Mouse (Mus musculus): ENCODE data around the gene Jdp2. TPM values are rescaled to one million over a fixed set of nuclear protein-coding genes. Genes with fewer than 3 reads are reported as not detected.

Jdp2 gene
- polyA plus RNA-seq, 1 experiment: 11.2 TPM

DNA sequence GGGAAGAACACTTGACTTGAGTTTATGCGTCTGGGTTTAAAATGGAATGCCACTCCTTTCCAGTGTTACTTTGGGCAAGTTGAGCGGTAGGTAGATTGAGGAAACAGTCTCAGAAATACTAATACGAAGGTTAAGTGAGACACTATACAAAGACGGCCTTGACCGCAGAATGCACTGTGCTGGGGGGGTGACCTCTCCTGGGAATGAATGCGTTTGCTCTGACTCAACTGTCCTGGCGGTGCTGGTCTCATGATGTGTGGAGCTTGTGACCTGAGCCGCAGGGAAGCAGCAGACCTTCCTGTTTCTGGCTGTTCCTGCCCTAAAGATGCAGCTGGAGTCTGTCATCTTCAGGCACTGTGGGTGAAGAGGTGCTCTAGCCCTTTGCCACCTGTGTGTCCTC, 16.7 kb downstream of the Jdp2 start:
- no peak overlapping the region for H3K4me3 ChIP-seq (ENCODE audit: insufficient read depth, low read depth, low read length)
- peaks cover 16% of the 10 kb centered on the region for H3K4me1 ChIP-seq (ENCODE audit: control insufficient read depth, insufficient read depth, insufficient read length, low read length)
- H3K27ac ChIP-seq (replicated peaks; ENCODE audit: low read depth, low read length): no peak overlapping the region

- Histone ChIP-seq H3K4me1 (ENCODE audit: control insufficient read depth, insufficient read depth, insufficient read length, low read length) (peaks cover 22% of the 10 kb centered on the region), H3K4me3 (ENCODE audit: insufficient read depth, low read depth, low read length) (no peak overlapping the region), H3K27ac (replicated peaks; ENCODE audit: low read depth, low read length) (no peak overlapping the region)
Measured at GRCm38 (mm10) chr12:85617885-85618284, 19.1 kb downstream of the Jdp2 start.

GRCm38 (mm10) chr12:85618430-85618829, 19.6 kb downstream of the Jdp2 start:
- H3K4me3 ChIP-seq (ENCODE audit: insufficient read depth, low read depth, low read length): no peak overlapping the region
- peaks cover 23% of the 10 kb centered on the region for H3K4me1 ChIP-seq (ENCODE audit: control insufficient read depth, insufficient read depth, insufficient read length, low read length)
- H3K27ac ChIP-seq (replicated peaks; ENCODE audit: low read depth, low read length): no peak overlapping the region

DNA sequence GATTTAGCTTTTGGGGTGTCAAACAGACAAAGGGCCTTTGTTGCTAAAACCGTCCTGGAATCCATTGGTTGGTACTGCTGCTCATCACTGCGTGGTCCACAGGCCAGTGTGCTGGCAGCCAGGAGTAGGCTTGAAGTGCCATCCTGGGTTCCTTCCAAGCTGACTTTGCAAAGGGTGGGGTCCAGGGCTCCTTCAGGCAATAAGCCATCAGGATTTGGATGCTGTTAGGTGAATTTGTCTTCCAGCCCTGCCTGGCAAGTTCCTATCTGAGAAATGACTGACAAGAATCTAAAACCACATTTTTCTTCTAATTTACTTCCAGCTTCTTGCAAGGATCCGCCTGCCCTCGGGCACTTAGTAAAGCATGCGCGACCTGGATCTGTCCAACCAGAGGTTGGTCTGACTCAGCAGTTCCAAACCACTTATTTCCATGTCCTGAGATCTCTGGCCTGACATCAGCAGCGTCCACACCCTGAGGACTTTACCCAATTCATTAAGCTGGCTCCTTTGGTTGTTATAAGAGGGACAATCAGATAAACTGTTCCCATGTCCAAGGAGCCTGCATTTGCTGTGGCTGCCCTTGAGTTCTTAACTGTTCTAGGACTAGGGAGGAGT, 20.6 kb downstream of the Jdp2 start:
- Histone ChIP-seq H3K4me3 (ENCODE audit: insufficient read depth, low read depth, low read length) (no peak overlapping the region), H3K27ac (replicated peaks; ENCODE audit: low read depth, low read length) (no peak overlapping the region), H3K4me1 (ENCODE audit: control insufficient read depth, insufficient read depth, insufficient read length, low read length) (peaks cover 27% of the 10 kb centered on the region)

DNA sequence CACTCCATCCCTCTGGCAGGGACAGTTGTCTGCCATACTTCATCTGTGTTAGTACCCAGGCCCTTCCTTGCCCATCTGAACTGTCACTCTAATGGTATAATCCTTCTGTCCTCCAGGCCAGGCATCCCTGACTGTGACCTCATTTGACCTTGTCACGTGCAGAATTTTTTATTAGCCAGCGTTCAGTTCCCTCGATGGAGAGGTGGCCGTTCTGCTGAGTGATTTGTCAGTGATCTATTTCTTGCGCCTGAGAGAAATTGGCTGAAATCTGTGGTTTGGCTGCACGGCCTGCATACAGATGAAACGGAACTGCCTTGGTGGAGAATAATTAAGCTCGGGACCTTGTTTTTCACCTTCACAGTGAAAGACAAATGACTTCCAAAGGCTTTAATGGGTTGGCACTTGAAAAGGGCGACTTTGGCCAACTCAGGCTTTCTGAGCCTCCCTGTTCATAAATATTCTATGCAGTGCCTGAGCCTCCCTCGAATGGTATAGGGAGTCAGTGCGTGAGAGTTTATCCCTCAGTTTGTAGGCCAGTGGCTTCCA, 21.1 kb downstream of the Jdp2 start:
- H3K4me1 ChIP-seq (ENCODE audit: control insufficient read depth, insufficient read depth, insufficient read length, low read length): peaks cover 29% of the 10 kb centered on the region
- H3K4me3 ChIP-seq (ENCODE audit: insufficient read depth, low read depth, low read length): no peak overlapping the region
- H3K27ac ChIP-seq (replicated peaks; ENCODE audit: low read depth, low read length): no peak overlapping the region

DNA sequence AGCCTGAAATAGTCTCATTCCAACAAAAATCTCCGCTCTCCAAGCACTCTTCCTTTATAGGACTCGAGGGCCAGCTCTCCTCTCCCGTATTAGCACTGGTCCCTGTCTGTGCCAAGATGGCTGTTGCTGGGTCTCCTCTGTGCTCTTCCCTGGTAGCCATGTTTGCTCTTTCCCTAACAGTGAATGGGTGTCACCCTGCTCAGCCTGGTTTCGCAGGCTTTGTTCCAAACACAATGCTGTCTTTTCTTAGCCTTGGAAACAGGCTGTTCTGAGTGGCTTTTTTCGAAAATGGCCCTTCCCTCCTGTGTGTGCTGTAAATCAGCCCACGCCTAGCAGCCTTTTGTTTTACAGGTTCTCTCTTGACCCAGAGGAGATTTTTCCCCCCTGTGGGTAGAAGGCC, 22.2 kb downstream of the Jdp2 start:
- Histone ChIP-seq H3K4me1 (ENCODE audit: control insufficient read depth, insufficient read depth, insufficient read length, low read length) (peaks cover 29% of the 10 kb centered on the region), H3K27ac (replicated peaks; ENCODE audit: low read depth, low read length) (0 out of 2 replicates have a peak overlapping the region, but pooled peaks have one; percentile 8)

GRCm38 (mm10) chr12:85621673-85622072, 22.8 kb downstream of the Jdp2 start:
- no peak overlapping the region for H3K4me3 ChIP-seq (ENCODE audit: insufficient read depth, low read depth, low read length)
- H3K4me1 ChIP-seq (ENCODE audit: control insufficient read depth, insufficient read depth, insufficient read length, low read length): peaks cover 29% of the 10 kb centered on the region
- H3K27ac ChIP-seq (replicated peaks; ENCODE audit: low read depth, low read length): no peak overlapping the region

More for the DNA sequence above, 22.2 kb downstream of the Jdp2 start:
- H3K4me3 ChIP-seq (ENCODE audit: insufficient read depth, low read depth, low read length): no peak overlapping the region

DNA sequence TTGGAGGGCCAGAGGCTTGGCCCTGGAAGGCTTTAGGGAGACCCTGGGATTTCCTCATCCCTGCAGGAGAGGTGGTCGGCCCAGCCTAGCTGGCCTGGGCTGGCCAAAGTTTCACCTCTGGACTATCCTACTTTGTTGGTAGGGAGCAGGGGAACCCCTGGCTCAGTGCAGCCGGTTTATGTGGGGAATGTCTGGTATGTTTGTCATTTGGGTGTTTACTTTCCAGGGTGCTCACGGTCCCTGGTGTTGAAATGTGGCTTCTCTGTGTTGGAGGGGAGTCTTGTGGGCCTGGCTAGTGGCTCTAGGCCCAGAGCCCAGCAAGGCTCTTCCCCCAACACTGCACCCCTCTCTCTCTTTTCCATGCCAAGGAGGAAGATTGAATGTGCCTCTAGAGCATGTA, 24.9 kb downstream of the Jdp2 start:
- no peak overlapping the region for H3K27ac ChIP-seq (replicated peaks; ENCODE audit: low read depth, low read length)

GRCm38 (mm10) chr12:85624652-85625051, 25.8 kb downstream of the Jdp2 start:
- H3K4me1 ChIP-seq (ENCODE audit: control insufficient read depth, insufficient read depth, insufficient read length, low read length): peaks cover 26% of the 10 kb centered on the region
- H3K27ac ChIP-seq (replicated peaks; ENCODE audit: low read depth, low read length): no peak overlapping the region
- H3K4me3 ChIP-seq (ENCODE audit: insufficient read depth, low read depth, low read length): no peak overlapping the region

More for the DNA sequence above, 24.9 kb downstream of the Jdp2 start:
- Histone ChIP-seq H3K4me3 (ENCODE audit: insufficient read depth, low read depth, low read length) (no peak overlapping the region), H3K4me1 (ENCODE audit: control insufficient read depth, insufficient read depth, insufficient read length, low read length) (peaks cover 29% of the 10 kb centered on the region)

DNA sequence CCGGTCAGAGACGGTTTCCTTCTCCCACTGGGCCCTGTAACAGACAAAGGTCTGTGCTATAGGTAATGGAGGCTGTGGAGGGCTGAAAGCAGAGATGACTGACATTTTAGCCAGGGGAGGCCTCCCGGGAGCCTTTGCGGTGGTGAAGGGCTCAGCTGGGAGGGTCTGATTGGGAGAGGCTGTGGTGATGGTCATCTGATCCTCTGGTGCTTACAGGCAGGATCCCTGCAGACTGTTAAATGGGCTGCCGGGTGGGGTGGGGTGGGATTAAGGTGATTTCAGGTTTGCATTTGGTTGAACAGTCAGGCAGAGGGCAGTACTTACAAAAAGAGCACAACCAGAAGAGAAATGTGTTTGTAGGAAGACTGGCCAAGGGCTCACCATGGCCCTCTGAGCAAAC, 27.0 kb downstream of the Jdp2 start:
- H3K27ac ChIP-seq (replicated peaks; ENCODE audit: low read depth, low read length): no peak overlapping the region
- no peak overlapping the region for H3K4me3 ChIP-seq (ENCODE audit: insufficient read depth, low read depth, low read length)
- H3K4me1 ChIP-seq (ENCODE audit: control insufficient read depth, insufficient read depth, insufficient read length, low read length): peaks cover 19% of the 10 kb centered on the region

DNA sequence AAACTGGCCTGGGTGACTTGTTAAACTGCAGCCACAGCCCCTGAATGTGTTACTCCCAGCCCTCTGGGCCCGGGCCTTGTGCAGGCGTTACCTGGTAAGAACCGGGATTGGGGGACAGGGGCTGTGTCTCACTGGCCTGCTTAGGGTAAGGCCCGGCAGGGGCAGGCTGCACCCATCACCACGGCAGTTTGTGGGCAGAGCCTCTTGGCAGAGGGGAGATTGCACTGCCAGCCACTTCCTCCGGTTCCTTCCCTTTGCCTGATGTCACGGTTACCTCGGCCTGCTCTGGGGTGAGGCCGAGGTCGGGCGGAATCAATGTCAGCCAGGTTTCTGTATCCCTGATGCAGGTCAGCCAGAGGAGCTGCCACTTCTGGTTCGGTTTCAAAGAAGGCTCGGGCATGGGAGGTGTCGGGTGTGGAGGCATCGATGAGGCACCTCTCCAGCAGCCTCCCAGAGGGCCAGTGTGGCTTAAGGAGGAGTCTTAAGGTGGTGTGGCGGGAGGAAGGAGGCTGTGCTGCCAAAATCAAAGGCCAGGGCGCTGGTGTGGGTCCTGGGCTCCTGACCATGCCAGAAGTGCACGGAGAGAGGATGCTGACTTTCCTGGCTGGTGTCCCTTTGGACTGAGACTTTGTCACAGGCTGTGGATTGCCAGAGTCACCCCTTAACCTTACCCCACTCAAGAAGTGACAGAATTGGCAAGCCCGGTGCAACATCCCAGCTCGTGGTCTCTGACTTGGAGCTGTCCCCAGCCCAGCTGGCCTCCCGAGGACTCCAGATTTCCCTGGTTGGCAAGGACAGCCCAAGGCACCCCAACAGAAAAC, 31.0 kb downstream of the Jdp2 start:
- Histone ChIP-seq H3K27ac (replicated peaks; ENCODE audit: low read depth, low read length) (no peak overlapping the region), H3K4me3 (ENCODE audit: insufficient read depth, low read depth, low read length) (no peak overlapping the region), H3K4me1 (ENCODE audit: control insufficient read depth, insufficient read depth, insufficient read length, low read length) (peaks cover 2% of the 10 kb centered on the region)

- Histone ChIP-seq H3K4me3 (ENCODE audit: insufficient read depth, low read depth, low read length) (no peak overlapping the region), H3K4me1 (ENCODE audit: control insufficient read depth, insufficient read depth, insufficient read length, low read length) (peaks cover 2% of the 10 kb centered on the region; the same call in 1 of the 2 replicates), H3K27ac (replicated peaks; ENCODE audit: low read depth, low read length) (no peak overlapping the region)
Measured at GRCm38 (mm10) chr12:85631196-85631595, 32.4 kb downstream of the Jdp2 start.

DNA sequence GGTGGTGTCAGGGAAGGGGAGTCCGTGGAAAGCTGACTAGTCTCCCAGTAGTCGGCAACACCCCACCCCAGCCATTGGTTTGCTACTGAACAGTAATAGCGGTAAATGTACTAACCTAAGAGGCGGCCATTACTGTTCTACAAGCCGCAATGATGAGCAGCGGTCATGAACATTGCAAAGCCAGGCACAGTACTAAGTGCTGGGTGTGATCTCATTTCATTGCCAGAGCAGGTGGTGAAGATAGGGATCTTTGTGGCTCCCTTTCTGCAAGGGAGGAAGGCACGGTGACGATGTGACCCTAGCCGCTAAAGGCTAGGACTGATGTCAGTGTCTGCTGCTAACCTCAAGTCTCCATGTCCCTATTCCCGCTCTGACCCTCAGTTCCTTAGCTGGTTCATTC, 33.5 kb downstream of the Jdp2 start:
- Histone ChIP-seq H3K27ac (replicated peaks; ENCODE audit: low read depth, low read length) (no peak overlapping the region), H3K4me3 (ENCODE audit: insufficient read depth, low read depth, low read length) (no peak overlapping the region), H3K4me1 (ENCODE audit: control insufficient read depth, insufficient read depth, insufficient read length, low read length) (peaks cover 3% of the 10 kb centered on the region)

DNA sequence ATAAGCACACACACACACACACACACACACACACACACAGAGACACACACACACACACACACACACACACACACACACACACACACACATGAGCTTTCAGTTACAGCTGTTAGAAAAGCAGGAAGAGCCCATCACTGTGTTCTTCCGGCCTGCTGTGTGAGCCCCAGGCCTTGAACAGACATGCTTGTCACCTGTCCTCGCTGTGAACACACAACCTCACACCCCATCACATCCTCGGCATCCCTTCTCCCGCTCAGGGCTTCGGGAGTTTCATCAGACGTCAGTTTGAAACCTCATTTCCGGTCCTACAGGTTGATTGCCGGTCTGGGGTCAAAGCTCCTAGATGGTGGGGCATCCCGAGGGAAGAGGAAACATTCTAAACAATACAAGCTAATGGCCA, 39.1 kb downstream of the Jdp2 start:
- Histone ChIP-seq H3K4me3 (ENCODE audit: insufficient read depth, low read depth, low read length) (no peak overlapping the region), H3K27ac (replicated peaks; ENCODE audit: low read depth, low read length) (no peak overlapping the region), H3K4me1 (ENCODE audit: control insufficient read depth, insufficient read depth, insufficient read length, low read length) (peaks cover 8% of the 10 kb centered on the region)

DNA sequence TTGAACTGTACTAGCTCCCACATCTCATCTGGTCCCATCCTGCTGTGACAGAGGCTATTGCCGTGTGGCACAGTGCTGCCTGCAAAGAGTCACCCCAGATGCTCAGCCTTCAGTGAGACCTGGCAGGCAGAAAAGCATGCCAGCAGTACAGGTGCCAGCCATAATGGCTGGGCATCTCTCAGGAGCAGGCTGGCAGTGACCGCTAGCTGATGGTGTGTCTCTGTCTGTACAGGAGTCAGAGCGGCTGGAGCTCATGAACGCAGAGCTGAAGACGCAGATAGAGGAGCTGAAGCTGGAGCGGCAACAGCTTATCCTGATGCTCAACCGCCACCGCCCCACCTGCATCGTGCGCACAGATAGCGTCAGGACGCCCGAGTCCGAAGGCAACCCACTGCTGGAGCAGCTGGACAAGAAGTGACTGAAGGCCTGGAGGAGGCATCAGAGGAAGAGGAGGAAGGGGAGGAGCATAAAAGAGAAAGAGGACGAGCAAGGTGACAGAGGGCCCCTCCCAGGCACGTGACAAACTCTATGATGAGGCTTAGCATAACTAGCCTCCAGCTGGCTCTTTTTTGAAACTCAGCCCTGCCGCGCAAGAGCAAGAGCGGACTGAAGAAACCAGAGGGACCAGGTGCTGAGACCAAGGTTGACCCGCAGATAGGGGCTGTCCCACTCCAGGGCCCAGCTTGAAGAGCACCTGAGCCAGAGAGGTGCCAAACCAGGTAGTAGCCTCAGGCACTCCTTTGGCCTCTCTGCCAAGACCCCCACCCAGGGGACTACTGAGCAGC, 39.9 kb downstream of the Jdp2 start:
- no peak overlapping the region for H3K4me3 ChIP-seq (ENCODE audit: insufficient read depth, low read depth, low read length)
- no peak overlapping the region for H3K27ac ChIP-seq (replicated peaks; ENCODE audit: low read depth, low read length)
- peaks cover 9% of the 10 kb centered on the region for H3K4me1 ChIP-seq (ENCODE audit: control insufficient read depth, insufficient read depth, insufficient read length, low read length)

Measured in brown adipose tissue, adult 24 weeks (tissue).